Mouse (Mus musculus): ENCODE measurements around the gene Kifc5b. TPM values are rescaled to one million over a fixed set of nuclear protein-coding genes. Genes with fewer than 3 reads are reported as not detected.
"Not testable (repeated sequence)": the region's sequence is repeated elsewhere in the genome, so short reads cannot be mapped to it uniquely, and the experiment has no call there.

Gene Kifc5b
- polyA plus RNA-seq, 1 experiment: 8.3 TPM

DNA sequence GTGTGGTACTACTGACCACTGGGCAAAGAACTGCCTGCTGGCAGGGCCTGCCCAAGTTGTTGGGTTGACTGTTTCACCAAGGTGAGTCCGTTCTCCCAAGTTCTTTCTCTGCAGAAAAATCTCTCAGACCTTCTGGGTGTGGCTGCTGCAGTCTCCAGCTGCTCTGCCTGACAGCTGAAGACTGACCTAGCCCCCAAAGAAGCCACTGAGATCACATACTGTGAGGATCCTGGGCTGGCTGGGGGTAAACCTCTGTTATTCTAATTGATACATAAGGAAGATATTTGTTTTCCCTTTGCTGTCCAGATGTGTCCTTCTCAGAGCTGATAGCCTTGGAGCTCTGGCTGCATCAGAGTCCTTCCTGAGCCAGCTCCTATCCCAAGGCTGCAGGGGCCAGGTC, 1.6 kb upstream of the Kifc5b start:
- Histone ChIP-seq H3K4me3 (ENCODE audit: insufficient read depth, low read length) (no peak overlapping the region), H3K27ac (ENCODE audit: insufficient read depth, low read depth, low read length) (no peak overlapping the region), H3K4me1 (ENCODE audit: control insufficient read depth, insufficient read depth, low read length) (peaks cover 2% of the 10 kb centered on the region)
- TF ChIP-seq CTCF (IDR thresholded peaks at IDR 0.05; ENCODE audit: low read depth, low read length) (no peak), POLR2A (IDR thresholded peaks at IDR 0.05; ENCODE audit: borderline replicate concordance, low read depth, low read length) (no peak)

DNA sequence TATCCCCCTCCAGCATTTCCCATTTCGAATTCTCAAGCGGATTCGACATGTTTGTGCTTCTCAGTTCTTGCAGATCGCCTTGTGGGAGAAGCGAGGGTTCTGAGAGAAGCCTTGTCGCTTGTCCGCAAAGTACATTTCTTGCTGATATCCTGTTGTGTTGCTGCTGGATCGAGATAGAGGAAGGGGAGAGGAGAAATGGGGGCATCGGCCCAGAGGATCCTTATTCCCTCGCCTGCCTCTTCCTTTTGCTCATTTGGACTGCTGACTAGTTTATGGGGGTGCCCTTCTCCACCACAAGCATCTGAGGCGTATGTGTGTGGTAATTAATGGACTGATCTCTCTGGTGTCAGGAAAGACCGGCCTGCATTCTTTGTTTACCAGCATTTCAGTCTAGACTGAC, 669 bp downstream of the Kifc5b start:
- not testable (repeated sequence) for H3K4me1 ChIP-seq (ENCODE audit: control insufficient read depth, insufficient read depth, low read length)
- Histone ChIP-seq H3K4me3 (ENCODE audit: insufficient read depth, low read length) (peak overlapping the region; percentile 82), H3K27ac (ENCODE audit: insufficient read depth, low read depth, low read length) (0 out of 2 replicates have a peak overlapping the region, but pooled peaks have one; percentile 41)

DNA sequence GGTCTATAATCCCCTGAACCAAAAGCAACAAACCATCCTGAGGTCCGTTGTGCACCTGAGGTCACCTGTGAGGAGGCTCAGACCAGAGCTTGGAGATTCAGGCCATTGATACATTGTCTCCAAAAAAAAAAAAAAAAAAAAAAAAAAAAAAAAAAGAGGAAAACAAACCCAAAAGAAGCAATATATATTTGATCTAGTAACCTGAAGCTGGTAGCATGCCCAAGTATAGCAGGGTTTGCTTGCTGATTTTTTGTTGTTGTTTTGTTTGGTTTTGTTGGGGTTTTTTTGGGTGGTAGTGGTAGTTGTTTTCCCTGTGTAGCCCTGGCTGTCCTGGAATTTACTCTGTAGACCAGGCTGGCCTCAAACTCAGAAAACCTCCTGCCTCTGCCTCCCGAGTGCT, 1.5 kb downstream of the Kifc5b start:
- TF ChIP-seq CTCF (IDR thresholded peaks at IDR 0.05; ENCODE audit: low read depth, low read length) (no peak), POLR2A (IDR thresholded peaks at IDR 0.05; ENCODE audit: borderline replicate concordance, low read depth, low read length) (no peak)
- Histone ChIP-seq H3K4me1 (ENCODE audit: control insufficient read depth, insufficient read depth, low read length) (peaks cover 2% of the 10 kb centered on the region), H3K27ac (ENCODE audit: insufficient read depth, low read depth, low read length) (no peak overlapping the region), H3K4me3 (ENCODE audit: insufficient read depth, low read length) (peak overlapping the region; percentile 44)

DNA sequence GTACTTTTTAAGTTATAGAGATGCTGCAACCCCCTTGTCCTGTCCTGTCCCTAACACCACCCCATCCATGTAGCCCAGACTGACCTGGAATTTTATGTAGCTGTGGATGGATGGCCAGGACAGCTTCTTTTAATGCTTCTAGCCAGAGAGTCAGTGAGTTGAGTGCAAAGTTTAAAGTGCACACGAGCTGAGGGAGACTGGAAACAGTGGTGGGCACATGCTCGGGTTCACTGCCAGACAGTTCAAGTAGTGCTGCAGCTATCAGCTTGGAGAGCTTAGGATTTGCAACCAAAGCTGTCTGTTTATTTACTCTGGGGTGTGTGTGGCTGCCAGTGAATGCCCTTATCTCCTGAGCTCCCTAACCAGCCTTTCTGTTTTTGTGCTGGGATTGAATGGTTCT, 2.6 kb downstream of the Kifc5b start:
- not testable (repeated sequence) for H3K4me1 ChIP-seq (ENCODE audit: control insufficient read depth, insufficient read depth, low read length); H3K27ac ChIP-seq (ENCODE audit: insufficient read depth, low read depth, low read length); H3K4me3 ChIP-seq (ENCODE audit: insufficient read depth, low read length)

DNA sequence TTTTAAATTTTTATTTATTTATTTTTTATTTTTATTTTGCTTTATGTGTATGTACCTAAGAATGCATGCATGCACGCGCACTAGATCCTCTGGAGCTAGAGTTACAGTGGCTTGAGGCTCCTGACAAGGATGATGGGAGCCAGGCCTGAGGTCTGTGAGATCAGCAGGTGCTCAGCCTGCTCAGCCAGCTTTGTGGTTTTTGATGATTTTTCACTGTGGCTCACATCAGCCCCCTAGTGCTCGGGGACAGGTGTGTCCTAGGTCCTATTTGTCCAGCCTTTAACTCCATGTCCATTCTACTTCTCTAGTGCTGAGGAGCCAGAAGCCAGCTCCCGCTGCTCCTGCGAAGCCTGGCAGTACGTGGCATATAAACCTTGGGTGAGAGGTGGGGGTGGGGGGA, 5.5 kb downstream of the Kifc5b start:
- not testable (repeated sequence) for H3K4me3 ChIP-seq (ENCODE audit: insufficient read depth, low read length); H3K4me1 ChIP-seq (ENCODE audit: control insufficient read depth, insufficient read depth, low read length)

DNA sequence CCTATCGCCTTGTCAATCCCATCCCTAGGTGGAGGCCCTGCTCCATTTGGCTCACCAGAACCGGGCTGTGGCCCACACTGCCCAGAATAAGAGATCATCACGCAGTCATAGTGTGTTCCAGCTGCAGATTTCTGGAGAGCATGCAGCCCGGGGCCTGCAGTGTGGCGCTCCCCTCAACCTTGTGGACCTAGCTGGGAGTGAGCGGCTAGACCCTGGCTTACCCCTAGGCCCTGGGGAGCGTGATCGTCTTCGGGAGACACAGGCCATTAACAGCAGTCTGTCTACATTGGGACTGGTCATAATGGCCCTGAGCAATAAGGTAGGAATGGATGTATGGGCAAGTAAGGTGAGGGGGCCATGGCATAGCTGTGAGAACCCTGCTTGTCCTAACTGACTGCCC, 8.5 kb downstream of the Kifc5b start:
- H3K27ac ChIP-seq (ENCODE audit: insufficient read depth, low read depth, low read length); H3K4me1 ChIP-seq (ENCODE audit: control insufficient read depth, insufficient read depth, low read length); H3K4me3 ChIP-seq (ENCODE audit: insufficient read depth, low read length): not testable (repeated sequence)

More for the DNA sequence above, 5.5 kb downstream of the Kifc5b start:
- not testable (repeated sequence) for H3K27ac ChIP-seq (ENCODE audit: insufficient read depth, low read depth, low read length)

DNA sequence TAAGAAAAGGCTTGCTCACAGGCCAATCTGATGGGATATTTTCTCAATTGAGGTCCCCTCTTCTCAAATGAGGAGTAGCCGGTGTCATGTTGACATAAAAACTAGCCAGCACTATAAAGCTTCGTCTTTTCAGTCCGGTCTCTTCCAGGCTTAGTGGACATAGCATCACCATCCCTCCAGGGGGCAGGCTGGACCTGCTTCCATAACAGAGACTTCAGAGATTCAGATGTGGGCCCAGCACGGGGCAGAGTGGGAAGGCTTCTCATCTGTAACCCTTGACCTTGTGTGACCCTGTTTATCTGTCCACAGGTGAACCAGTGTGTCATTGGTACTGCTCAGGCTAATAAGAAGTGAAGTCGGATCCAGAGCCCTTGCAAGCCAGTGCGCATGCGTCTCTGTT, 14.9 kb downstream of the Kifc5b start:
- H3K4me3 ChIP-seq (ENCODE audit: insufficient read depth, low read length): not testable (repeated sequence)

DNA sequence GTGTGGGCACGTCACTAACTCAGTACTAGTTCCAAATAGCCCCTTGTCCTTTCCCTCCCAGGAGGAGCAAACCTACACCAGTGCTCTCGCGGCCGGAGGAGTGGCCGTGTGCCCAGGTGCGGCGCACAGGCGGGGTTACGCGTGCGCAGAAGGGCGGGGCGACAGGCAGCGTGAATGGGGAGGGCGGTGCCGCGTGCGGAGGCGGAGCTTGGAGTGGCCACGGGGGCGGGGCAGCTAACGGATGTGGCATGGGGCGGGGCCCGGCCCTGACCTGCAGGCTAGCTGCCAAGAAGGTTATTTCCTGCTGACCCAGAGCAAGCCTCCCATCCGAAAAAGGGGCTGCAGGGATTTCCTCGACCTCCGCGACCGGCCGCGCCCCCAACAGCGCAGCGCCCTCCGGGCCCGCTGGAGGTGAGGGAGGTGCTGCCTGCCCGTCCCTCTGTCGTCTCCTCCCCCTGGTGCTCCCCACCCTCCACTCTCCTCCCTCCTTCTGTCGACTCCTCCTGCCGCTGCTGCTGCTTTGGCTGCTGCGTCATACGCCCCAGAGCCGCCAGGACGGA, 16.0 kb downstream of the Kifc5b start, which contains the start of gene Phf1:
TSS of gene Phf1 (plus strand) at position 214 of the 560 bp plus-strand sequence.
- TF ChIP-seq CTCF (IDR thresholded peaks at IDR 0.05; ENCODE audit: low read depth, low read length): no peak
- no peak for TF ChIP-seq POLR2A (IDR thresholded peaks at IDR 0.05; ENCODE audit: borderline replicate concordance, low read depth, low read length)
- Histone ChIP-seq H3K4me1 (ENCODE audit: control insufficient read depth, insufficient read depth, low read length) (peaks cover 8% of the 10 kb centered on the region), H3K27ac (ENCODE audit: insufficient read depth, low read depth, low read length) (peak within 1 kb of the TSS; percentile 64), H3K4me3 (ENCODE audit: insufficient read depth, low read length) (peak within 1 kb of the TSS; percentile 81)

More for the DNA sequence above, 14.9 kb downstream of the Kifc5b start:
- H3K4me1 ChIP-seq (ENCODE audit: control insufficient read depth, insufficient read depth, low read length); H3K27ac ChIP-seq (ENCODE audit: insufficient read depth, low read depth, low read length): not testable (repeated sequence)

DNA sequence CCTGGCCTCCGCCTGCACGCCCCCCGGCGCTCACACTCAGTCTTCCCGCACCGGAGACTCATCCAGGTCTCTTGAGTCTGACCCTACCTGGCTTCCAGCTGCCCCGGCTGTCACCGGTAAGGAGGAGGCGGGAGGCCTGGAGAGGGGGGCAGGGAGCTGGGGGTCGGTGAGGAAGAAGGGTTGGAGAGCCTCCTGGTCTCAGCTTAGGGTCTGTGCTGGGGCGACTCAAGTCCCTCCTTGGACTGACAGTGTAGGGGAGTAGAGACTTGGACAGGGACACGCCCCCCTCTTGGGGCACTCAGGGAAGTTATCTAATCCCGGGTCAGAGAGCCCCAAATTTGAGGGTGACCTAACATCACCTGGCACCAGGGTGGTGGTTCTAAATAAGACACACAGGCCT, 16.5 kb downstream of the Kifc5b start:
- Histone ChIP-seq H3K27ac (ENCODE audit: insufficient read depth, low read depth, low read length) (peak overlapping the region; percentile 64; the same call in 1 of the 2 replicates), H3K4me3 (ENCODE audit: insufficient read depth, low read length) (peak overlapping the region; percentile 81), H3K4me1 (ENCODE audit: control insufficient read depth, insufficient read depth, low read length) (peaks cover 10% of the 10 kb centered on the region)
- TF ChIP-seq POLR2A (IDR thresholded peaks at IDR 0.05; ENCODE audit: borderline replicate concordance, low read depth, low read length) (no peak), CTCF (IDR thresholded peaks at IDR 0.05; ENCODE audit: low read depth, low read length) (no peak)

DNA sequence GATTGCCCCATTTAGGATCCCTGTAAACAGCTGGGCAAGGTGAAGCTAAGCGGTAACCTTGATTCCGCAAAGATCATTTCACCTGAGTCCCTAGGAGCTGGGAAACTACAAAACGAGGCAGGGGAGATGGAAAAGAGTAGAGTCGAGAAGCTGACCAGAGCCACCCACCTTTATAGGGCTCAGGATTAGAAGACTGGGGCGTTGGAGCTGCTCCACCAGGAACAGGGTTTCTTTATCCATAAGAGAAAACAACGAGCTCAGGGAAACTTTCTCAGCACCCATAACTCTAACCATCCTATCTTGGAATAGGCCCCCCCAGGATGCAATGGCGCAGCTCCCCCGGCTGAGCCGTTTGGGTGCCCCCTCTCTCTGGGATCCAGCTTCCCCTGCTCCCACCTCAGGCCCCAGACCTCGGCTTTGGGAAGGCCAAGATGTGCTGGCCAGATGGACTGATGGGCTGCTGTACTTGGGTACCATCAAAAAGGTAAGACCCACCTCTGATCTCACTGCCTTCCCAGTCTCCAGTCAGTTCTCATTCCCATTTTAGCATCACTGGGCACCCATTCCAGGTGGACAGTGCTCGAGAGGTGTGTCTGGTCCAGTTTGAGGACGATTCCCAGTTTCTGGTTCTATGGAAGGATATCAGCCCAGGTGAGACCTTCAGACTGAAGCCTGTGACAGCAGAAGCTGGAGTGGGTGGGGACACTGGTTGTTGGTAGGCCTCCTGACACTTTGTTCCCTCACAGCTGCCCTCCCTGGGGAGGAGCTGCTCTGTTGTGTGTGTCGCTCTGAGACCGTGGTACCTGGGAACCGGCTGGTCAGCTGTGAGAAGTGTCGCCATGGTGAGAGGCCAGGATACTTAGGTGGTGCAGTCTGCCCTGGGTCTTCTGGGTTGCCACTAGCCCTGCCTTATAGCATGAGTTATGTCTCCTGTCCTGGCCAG, 17.3 kb downstream of the Kifc5b start:
- peaks cover 10% of the 10 kb centered on the region for H3K4me1 ChIP-seq (ENCODE audit: control insufficient read depth, insufficient read depth, low read length)
- peak overlapping the region; percentile 81 for H3K4me3 ChIP-seq (ENCODE audit: insufficient read depth, low read length)
- TF ChIP-seq CTCF (IDR thresholded peaks at IDR 0.05; ENCODE audit: low read depth, low read length) (no peak), POLR2A (IDR thresholded peaks at IDR 0.05; ENCODE audit: borderline replicate concordance, low read depth, low read length) (no peak)
- no peak overlapping the region for H3K27ac ChIP-seq (ENCODE audit: insufficient read depth, low read depth, low read length)

DNA sequence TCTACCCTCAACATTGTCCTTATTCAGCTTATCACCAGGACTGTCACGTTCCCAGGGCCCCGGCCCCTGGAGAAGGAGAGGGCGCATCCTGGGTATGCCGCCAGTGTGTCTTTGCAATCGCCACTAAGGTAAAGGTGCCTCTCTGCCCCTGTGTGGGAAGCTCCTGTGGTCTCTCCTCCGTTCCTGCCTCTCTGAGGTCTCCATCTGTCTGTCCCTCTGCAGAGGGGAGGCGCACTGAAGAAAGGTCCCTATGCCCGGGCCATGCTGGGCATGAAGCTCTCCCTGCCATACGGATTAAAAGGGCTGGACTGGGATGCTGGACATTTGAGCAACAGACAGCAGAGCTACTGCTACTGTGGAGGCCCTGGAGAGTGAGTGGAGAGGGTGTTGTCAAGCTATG, 18.1 kb downstream of the Kifc5b start:
- no peak overlapping the region for H3K27ac ChIP-seq (ENCODE audit: insufficient read depth, low read depth, low read length)
- H3K4me3 ChIP-seq (ENCODE audit: insufficient read depth, low read length): no peak overlapping the region
- peaks cover 12% of the 10 kb centered on the region for H3K4me1 ChIP-seq (ENCODE audit: control insufficient read depth, insufficient read depth, low read length)
- TF ChIP-seq POLR2A (IDR thresholded peaks at IDR 0.05; ENCODE audit: borderline replicate concordance, low read depth, low read length) (no peak), CTCF (IDR thresholded peaks at IDR 0.05; ENCODE audit: low read depth, low read length) (no peak)
